Mouse (Mus musculus): ENCODE data around the gene Dna2.
"Not testable (repeated sequence)": the region's sequence is repeated elsewhere in the genome, so short reads cannot be mapped to it uniquely, and the experiment has no call there.

GRCm38 (mm10) chr10:62908896-62909295, 37.9 kb upstream of the Dna2 start, which contains the start of gene Tet1:
- TF ChIP-seq CTCF (IDR thresholded peaks at IDR 0.05; ENCODE audit: control insufficient read depth, insufficient read depth, insufficient read length); MYOD1 (IDR thresholded peaks at IDR 0.05; ENCODE audit: control insufficient read depth, insufficient read length, low read depth); USF1 (IDR thresholded peaks at IDR 0.05; ENCODE audit: low read depth); MAX (IDR thresholded peaks at IDR 0.05); FOSL1 (IDR thresholded peaks at IDR 0.05; ENCODE audit: insufficient read depth, low read length, poor library complexity, severe bottlenecking); MYOG (IDR thresholded peaks at IDR 0.05; ENCODE audit: control insufficient read depth, extremely low read depth, insufficient read length): not testable (repeated sequence)

Measured in C2C12 (cell line).